Mouse (Mus musculus) stomach, postnatal 0 days (tissue): ENCODE results near the gene Fbxo7.

Source experiments
- CTCF ChIP-seq: IDR thresholded peaks from 2 replicates; pipeline ENCODE4 v1.5.1; 2016; ENCODE audit warnings: antibody characterized with exemption, low read depth, mild to moderate bottlenecking, moderate library complexity
- EP300 ChIP-seq: optimal IDR thresholded peaks from 2 replicates; pipeline ENCODE3; 2016; ENCODE audit warnings: antibody characterized with exemption

DNA sequence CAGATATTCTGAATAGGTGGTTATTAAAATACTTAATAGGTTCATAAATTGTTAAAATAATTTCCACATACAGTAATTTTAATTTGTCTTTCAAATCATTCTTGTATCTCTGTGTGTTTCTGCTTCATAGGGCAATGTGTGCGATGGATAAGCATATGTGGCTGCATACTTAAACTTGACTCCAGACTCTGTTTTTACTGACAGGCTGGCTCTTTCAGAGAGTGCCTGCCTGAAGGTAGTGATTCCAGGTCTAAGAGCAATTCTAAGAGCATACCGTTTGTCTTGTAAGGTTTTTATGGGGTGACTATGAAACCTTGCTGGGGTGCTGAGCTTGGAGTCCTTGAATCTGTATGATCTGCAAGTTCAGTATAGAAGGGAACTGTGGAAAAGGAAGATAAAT is 4.1 kb downstream of the Fbxo7 start:
- TF ChIP-seq EP300 (no peak), CTCF (no peak)
